Mouse (Mus musculus): ENCODE results near the gene Plekhf1. TPM values are rescaled to one million over a fixed set of nuclear protein-coding genes. Genes with fewer than 3 reads are reported as not detected.

The Plekhf1 gene
- total RNA-seq (2023), result under 1 TPM; 0.21 to 0.45 TPM

GRCm38 (mm10) chr7:38227900-38228298 lies at the start of gene Plekhf1:
TSS of gene Plekhf1 (minus strand) at chr7:38228016.

GRCm38 (mm10) chr7:38270703-38271510 lies 43.1 kb upstream of the Plekhf1 start, which contains the start of gene Pop4:
TSS of gene Pop4 (minus strand) at chr7:38271423.

GRCm38 (mm10) chr7:38182962-38183687 lies 44.7 kb downstream of the Plekhf1 start, which contains the start of gene 1600014C10Rik:
TSS of gene 1600014C10Rik (plus strand) at chr7:38183217.

Other genes with a start within 250 kb of the Plekhf1 start
- 10 to 100 TPM; 16.2 to 20.9 TPM for gene Uri1, start 204.5 kb downstream of the Plekhf1 start, total RNA-seq (2023)
- 1 to 10 TPM in 1 of 2 experiments, under 1 TPM in 1; 0.33 to 1.5 TPM for gene Ccne1, start 120.5 kb downstream of the Plekhf1 start, total RNA-seq (2023)
- 10 to 100 TPM; 20.0 to 27.0 TPM for gene 1600014C10Rik, start 44.8 kb downstream of the Plekhf1 start, total RNA-seq (2023)
- gene Pop4, start 43.4 kb upstream of the Plekhf1 start, total RNA-seq (2023), result 10 to 100 TPM; 39.9 to 42.9 TPM

All from monocyte, adult 59 days (primary cell).